Mouse (Mus musculus): ENCODE results near the gene Crtc3. TPM values are rescaled to one million over a fixed set of nuclear protein-coding genes. Genes with fewer than 3 reads are reported as not detected.

Gene Crtc3
- total RNA-seq, 2 experiments from 2014 or later = 2.4 to 23.9 TPM

- no peak for ATAC-seq (replicated peaks; ENCODE audit: low FRiP score, poor library complexity, severe bottlenecking)
Measured at GRCm38 (mm10) chr7:80642976-80643666, 45.6 kb downstream of the Crtc3 start.

DNA sequence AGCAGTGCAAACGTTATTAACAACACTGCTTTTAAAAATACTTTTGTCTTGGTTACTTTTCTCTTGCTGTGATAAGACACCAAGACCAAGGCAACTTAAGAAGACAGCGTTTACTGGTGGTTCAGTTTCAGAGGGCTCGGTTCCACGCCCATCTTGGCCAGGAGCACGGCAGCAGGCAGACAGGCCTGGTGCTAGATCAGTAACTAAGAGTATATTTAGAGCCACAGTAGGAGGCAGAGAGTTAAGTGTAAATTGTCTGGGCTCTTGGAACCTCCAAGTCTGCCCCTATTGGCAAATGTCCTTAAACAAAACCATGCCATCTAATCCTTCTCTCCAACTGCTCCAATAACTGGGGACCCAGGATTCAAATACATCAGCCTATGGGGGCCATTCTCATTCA, 46.1 kb downstream of the Crtc3 start:
- ATAC-seq (replicated peaks; ENCODE audit: low FRiP score, poor library complexity, severe bottlenecking) = no peak

- ATAC-seq (replicated peaks; ENCODE audit: low FRiP score, poor library complexity, severe bottlenecking) = no peak
Measured at GRCm38 (mm10) chr7:80641899-80642298, 46.8 kb downstream of the Crtc3 start.

- ATAC-seq (replicated peaks; ENCODE audit: low FRiP score, poor library complexity, severe bottlenecking) = no peak
Measured at GRCm38 (mm10) chr7:80641497-80641896, 47.2 kb downstream of the Crtc3 start.

GRCm38 (mm10) chr7:80639981-80640380, 48.7 kb downstream of the Crtc3 start:
- ATAC-seq (replicated peaks; ENCODE audit: low FRiP score, poor library complexity, severe bottlenecking) = no peak

DNA sequence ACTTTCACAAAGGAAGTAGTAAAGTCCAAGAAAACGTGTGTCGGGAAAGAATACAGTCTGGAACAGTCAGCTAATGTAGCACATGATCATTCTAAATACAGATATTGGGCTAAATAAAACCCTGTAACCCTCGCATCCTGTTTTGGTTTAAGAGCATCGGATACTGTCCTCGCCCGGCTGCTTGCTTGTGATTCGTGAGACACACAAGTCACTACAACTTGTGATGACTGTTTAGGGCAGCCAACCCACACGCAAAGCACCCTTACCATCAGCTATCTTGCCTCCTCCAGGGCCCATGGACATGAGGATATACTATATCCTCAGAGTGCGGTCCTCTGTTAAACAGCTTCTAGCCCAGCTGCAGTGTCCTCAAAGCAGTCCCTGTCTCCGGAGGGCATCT, 50.2 kb downstream of the Crtc3 start:
- no peak for ATAC-seq (replicated peaks; ENCODE audit: low FRiP score, poor library complexity, severe bottlenecking)

DNA sequence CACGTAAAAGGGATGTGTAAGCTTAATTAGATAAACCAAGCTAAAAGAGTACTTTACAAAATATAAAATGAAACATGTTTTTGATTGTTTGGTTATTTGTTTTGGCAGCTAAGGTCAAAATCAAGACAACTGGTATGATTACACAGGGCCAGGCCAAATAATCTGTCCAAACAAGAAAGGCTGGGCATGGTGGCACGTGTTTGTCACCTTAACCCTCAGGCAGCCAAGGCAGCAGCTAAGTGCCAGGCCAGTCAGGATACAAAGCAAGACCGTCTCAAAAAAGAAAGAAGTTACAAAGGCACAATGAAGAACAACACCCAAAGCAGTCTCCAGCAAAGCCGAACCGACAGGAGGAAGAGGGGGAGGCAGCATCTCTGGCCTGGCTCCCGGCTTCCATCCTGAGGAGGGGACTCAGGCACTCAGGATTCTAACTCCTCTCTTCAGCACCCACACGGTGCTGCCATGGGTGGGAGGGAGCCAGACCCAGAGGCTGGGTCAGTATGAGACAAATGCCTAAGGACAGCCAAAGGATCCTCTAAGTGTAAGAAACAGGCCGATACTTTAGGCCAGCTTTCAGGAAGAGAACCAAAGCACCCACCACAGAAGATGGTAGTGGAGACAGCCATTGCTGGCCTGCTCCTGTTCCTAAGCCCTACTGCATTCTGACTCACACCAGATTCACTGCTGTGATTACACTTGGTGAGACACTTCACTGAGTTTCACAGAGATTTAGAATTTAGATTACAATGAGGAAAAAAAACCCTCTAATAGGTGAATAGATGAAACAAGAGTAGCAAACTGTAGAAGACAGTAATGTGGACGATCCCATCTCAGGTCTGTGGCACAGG, 51.5 kb downstream of the Crtc3 start:
- no peak for ATAC-seq (replicated peaks; ENCODE audit: low FRiP score, poor library complexity, severe bottlenecking)

- ATAC-seq (replicated peaks; ENCODE audit: low FRiP score, poor library complexity, severe bottlenecking) = no peak
Measured at GRCm38 (mm10) chr7:80636288-80636952, 52.3 kb downstream of the Crtc3 start.

DNA sequence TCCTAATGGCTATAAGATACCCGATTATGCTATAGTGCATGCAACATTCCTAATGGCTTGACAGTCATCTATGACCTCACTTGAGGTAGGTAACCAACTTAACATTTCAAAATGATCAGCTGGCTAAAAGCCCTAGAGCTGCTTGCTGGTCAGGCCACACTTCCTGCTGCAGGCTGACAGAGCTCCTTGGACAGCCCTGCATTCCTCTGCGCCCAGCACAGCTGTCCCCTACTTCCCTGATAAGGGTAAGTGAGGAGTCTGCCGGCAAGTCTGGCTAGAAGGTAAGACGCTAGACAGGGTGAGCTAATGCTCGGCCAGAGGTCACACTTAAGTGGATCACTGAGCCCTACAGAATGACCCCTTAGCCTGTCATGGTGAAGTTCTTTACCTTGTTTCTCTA, 52.8 kb downstream of the Crtc3 start:
- ATAC-seq (replicated peaks; ENCODE audit: low FRiP score, poor library complexity, severe bottlenecking) = 0 out of 2 replicates have a peak, but pooled peaks have one; percentile 20

DNA sequence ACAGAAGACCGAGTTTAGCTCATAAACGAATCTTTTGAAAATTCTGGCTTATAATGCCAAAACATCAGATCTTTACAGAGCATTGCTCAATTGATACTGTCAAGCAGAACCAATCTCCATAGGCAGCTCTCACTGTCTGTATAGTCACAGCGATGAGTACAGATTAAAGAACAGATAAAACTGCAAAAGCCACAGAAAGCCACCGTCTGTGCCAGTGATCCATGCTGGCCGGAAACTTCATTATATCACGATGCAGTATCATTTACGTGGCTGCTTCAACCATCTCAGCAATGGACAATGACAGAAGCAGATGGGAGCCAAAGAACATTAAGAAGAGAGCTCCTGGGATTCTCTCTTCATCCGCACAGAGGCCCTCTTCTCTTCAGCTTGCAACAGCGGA, 53.9 kb downstream of the Crtc3 start:
- ATAC-seq (replicated peaks; ENCODE audit: low FRiP score, poor library complexity, severe bottlenecking) = no peak

DNA sequence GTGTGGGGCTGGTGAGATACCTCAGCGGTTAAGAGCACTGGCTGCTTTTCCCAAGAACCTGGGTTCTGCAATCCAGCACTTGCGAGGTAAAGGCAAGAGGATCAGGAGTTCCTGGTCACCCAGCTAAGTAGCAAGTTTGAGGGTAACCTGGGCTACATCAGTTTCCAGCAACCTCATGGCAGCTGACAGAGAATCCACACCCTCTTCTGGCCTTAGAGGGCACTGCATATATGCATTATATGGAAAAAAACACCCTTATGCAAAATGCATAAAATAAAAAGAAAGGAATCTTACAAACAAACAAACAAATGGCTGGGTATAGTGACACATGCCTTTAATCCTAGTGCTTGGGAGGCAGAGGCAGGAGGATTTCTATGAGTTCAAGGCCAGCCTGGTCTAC, 55.0 kb downstream of the Crtc3 start:
- no peak for ATAC-seq (replicated peaks; ENCODE audit: low FRiP score, poor library complexity, severe bottlenecking)

DNA sequence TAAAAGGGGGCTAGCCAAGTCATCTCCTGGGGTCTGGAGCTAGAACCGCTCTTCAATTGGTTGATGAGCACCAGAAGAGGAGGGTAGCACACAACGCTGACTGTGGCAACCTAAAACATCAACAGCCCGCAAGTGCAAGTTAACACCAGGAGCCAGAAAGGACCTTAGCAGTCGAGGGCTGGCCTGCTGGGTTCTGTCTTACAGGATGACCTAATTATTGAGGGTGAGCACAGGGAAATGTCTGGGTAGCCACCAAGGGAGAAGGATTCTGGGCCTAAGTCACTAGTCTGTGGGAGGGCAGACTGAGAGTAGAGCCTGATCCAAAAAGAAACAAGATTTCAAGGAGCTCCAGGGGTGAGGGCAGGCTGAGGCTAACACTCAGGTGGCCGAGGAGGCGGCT, 56.7 kb downstream of the Crtc3 start:
- ATAC-seq (replicated peaks; ENCODE audit: low FRiP score, poor library complexity, severe bottlenecking) = no peak

- no peak for ATAC-seq (replicated peaks; ENCODE audit: low FRiP score, poor library complexity, severe bottlenecking)
Measured at GRCm38 (mm10) chr7:80631405-80631804, 57.3 kb downstream of the Crtc3 start.

DNA sequence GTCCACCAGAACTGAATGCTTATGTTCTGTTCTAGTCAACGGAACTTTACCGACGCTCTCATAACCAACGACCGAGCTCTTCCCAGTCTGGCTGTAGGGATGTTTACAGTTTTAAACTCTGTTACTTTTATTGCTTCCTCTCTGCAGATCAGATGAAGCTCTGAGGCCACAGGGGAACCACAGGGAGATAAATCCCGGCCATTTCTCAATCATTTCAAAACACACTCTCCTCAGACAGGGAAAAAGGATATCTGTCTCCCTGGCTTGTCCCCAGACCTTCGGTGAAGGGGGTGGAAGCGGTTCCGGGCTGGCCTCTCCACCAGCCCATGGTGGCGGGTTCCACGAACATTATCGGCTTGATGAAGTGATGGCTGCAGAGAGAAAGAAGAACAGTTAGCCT, 59.3 kb downstream of the Crtc3 start:
- 0 out of 2 replicates have a peak, but pooled peaks have one; percentile 3 for ATAC-seq (replicated peaks; ENCODE audit: low FRiP score, poor library complexity, severe bottlenecking)

- peak; percentile 47; the same call in 1 of the 2 replicates for ATAC-seq (replicated peaks; ENCODE audit: low FRiP score, poor library complexity, severe bottlenecking)
Measured at GRCm38 (mm10) chr7:80628708-80629183, 59.9 kb downstream of the Crtc3 start.

GRCm38 (mm10) chr7:80626943-80627342, 61.7 kb downstream of the Crtc3 start:
- no peak for ATAC-seq (replicated peaks; ENCODE audit: low FRiP score, poor library complexity, severe bottlenecking)

DNA sequence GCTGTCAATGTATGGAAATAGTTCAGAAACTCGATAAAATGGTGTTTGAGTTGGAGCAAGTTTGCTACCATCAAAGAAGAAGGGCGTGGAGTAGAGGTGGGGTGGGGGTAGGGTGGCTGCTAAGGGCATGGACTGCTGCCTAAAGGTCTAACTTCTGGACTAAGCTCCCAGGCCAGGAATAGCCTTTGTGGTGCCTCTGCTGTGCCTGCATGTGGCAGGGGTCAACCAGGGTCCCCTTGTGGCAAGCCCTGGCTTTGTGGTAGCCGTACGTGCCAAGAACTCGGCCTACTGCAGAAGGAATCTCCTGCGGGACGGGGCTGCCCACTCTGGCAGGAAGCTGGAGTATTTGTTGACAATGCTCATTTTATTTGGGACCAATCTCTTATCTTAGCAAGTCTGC, 62.8 kb downstream of the Crtc3 start:
- no peak for ATAC-seq (replicated peaks; ENCODE audit: low FRiP score, poor library complexity, severe bottlenecking)

- no peak for ATAC-seq (replicated peaks; ENCODE audit: low FRiP score, poor library complexity, severe bottlenecking)
Measured at GRCm38 (mm10) chr7:80623276-80623675, 65.4 kb downstream of the Crtc3 start.

- no peak for ATAC-seq (replicated peaks; ENCODE audit: low FRiP score, poor library complexity, severe bottlenecking)
Measured at GRCm38 (mm10) chr7:80616096-80616495, 72.6 kb downstream of the Crtc3 start.

DNA sequence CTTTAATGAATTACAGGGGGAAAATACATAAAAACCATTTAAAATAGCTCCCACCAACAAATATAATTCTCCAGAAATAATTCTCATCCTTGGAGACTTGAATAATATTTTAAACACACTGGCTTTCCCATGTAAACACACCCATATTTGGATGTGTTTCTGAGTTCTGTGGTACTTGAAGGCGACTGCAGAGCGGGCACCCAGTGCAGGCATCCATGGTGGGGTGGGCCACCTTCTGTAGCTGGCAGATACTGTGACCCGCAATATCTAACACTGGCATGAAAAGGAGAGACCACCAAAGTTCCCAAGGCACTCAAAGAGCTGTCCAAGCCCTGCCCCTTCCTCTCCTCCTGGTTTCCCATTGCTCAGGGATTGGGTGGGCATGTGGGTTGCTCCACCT, 74.6 kb downstream of the Crtc3 start:
- no peak for ATAC-seq (replicated peaks; ENCODE audit: low FRiP score, poor library complexity, severe bottlenecking)
